Mouse (Mus musculus) heart, embryonic 10.5 days (tissue): ENCODE measurements at regions not wholly inside any gene's neighbourhood (a gene's known extent, or its start where the extent isn't known, plus 50 kb on each side); places are given as distances from the start of the nearest gene placed in this dataset.

Source experiments
- DNase-seq: peaks from one replicate; pipeline ENCODE4 v3.0.0-alpha.2; 2017; ENCODE audit warnings: low spot score
- H3K27ac ChIP-seq: fragments of 300-500 bp; sonication (generic); 2 replicates; pipeline ENCODE4 v1.5.1; 2016; ENCODE audit warnings: mild to moderate bottlenecking
- H3K27me3 ChIP-seq: fragments of 300-500 bp; sonication (generic); 2 replicates; pipeline ENCODE4 v1.6.1; 2016; ENCODE audit warnings: mild to moderate bottlenecking; ENCODE audit not compliant: poor library complexity, insufficient read depth, severe bottlenecking
- H3K36me3 ChIP-seq: fragments of 300-500 bp; sonication (generic); 2 replicates; pipeline ENCODE4 v1.6.1; 2016; ENCODE audit warnings: mild to moderate bottlenecking, moderate library complexity
- H3K4me1 ChIP-seq: fragments of 300-500 bp; sonication (generic); 2 replicates; pipeline ENCODE4 v1.6.1; 2016; ENCODE audit warnings: mild to moderate bottlenecking
- H3K4me3 ChIP-seq: fragments of 300-500 bp; sonication (generic); 2 replicates; pipeline ENCODE4 v1.5.1; 2016; ENCODE audit warnings: mild to moderate bottlenecking, moderate library complexity
- H3K9me3 ChIP-seq: fragments of 300-500 bp; sonication (generic); 2 replicates; pipeline ENCODE4 v1.6.1; 2016; ENCODE audit warnings: mild to moderate bottlenecking, moderate library complexity
- WGBS: fragments of 180-500 bp; shearing (Covaris S2); methylation state at CpG from one replicate; pipeline ENCODE4 v1.1.7; 2016; 5-methylcytosine and 5-hydroxymethylcytosine counted together

DNA sequence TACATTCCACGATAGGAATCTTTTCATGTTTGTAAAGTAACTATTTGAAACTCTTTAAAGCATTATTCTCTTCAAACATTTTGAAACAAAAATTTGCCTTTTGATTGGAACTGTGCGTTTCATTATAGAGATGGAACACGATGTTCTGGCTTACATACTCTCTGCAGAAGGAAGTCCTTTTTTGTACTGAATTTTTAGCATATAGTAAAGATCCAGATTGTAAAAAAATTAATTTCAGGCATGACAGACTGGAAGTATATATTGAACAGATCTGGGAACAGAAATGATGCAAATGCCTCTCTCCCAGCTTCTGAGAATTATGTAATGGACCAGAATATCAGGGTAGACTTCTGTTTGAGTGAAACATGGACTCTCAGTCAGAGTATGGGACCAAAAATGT, 566.0 kb upstream of the Mef2c start:
- Histone ChIP-seq H3K4me1 (no peaks in the 10 kb centered on the region), H3K36me3 (no peaks in the 10 kb centered on the region), H3K4me3 (no peak overlapping the region), H3K9me3 (no peaks in the 10 kb centered on the region), H3K27me3 (no peaks in the 10 kb centered on the region), H3K27ac (no peak overlapping the region)
- DNase-seq = no peak
- WGBS = 88% methylated on average over 3 of the region's 3 CpGs

DNA sequence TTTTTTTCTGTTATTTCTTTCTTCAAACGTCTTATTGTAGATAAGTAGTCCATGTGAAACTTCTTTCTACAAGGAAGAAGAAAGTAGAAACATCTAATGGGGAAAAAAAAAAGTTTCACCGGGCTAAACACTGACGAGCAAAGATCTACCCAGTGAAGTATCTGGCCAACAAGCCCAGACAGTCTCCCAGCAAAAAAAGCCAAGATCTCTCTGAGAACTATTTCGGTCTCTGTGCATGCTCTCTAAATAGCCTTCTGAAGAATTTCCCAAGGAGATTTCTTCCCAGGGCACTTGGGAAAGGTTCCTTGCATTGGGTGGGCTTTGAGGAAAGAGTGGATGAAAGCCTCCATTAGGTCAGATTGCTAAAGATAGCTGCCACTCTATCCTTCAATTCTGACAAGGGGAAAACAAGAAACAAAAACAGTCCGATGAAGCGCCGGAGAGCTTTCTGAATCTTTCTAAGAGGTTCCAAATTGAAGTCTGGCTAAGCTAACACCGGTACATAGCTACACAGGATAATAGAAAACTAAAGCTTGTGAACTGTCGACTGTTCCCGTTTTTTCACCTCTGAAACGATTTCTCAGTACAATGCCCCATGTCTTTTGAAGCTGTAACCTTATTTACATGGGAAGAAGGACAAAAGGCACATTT, 561.0 kb upstream of the Mef2c start:
- no peaks in the 10 kb centered on the region for H3K36me3 ChIP-seq
- peak overlapping the region; percentile 80 for H3K27ac ChIP-seq
- peak overlapping the region; percentile 38 for H3K4me3 ChIP-seq
- H3K4me1 ChIP-seq = no peaks in the 10 kb centered on the region
- H3K27me3 ChIP-seq = no peaks in the 10 kb centered on the region
- no peak for DNase-seq
- no peaks in the 10 kb centered on the region for H3K9me3 ChIP-seq
- whole genome bisulfite sequencing = 24% methylated on average over 11 of the region's 11 CpGs

DNA sequence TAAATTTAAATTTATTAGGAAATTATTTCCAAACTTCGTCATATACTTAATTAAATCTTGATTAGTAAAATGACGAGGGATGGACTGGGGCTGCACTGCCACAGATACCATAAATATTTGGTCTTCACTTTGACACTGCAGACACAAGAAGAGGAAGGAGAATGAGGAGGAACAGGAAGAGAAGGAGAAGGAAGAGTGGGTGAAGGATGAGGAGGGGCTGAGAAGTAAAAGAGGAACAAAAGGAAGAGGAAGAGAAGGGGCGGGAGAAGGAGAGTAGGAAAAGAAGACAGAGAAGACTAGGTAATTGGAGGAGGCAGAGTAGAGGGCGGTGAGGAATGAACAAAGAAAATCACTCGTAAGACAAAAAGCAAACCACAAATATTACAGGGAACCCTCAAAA, 556.9 kb upstream of the Mef2c start:
- H3K4me1 ChIP-seq = no peaks in the 10 kb centered on the region
- no peaks in the 10 kb centered on the region for H3K9me3 ChIP-seq
- WGBS = 87% methylated on average over 5 of the region's 5 CpGs
- H3K27me3 ChIP-seq = no peaks in the 10 kb centered on the region
- H3K27ac ChIP-seq = no peak overlapping the region
- no peak for DNase-seq
- no peak overlapping the region for H3K4me3 ChIP-seq
- H3K36me3 ChIP-seq = no peaks in the 10 kb centered on the region

DNA sequence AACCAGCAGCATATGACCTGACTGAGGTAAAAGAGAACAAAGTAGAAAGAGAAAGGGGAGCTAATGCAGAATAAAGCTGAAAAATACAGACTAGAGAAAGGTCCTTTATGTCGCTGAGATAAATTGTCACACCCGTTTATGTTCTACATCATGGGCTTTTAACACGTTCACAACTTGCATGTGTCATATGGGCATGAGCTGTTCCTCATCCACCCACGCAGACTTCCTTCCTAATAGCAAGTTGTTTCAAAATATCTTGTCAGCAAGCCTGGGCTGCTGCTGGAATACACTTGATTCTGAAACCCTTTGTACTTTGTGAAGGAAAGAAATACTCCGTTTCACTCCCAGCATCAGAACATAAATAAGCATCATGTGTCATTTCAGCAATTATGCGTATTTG, 554.3 kb upstream of the Mef2c start:
- Histone ChIP-seq H3K27me3 (no peaks in the 10 kb centered on the region), H3K4me3 (no peak overlapping the region), H3K36me3 (no peaks in the 10 kb centered on the region), H3K4me1 (no peaks in the 10 kb centered on the region), H3K9me3 (no peaks in the 10 kb centered on the region), H3K27ac (no peak overlapping the region)
- WGBS = 60% methylated on average over 6 of the region's 6 CpGs
- DNase-seq = no peak

DNA sequence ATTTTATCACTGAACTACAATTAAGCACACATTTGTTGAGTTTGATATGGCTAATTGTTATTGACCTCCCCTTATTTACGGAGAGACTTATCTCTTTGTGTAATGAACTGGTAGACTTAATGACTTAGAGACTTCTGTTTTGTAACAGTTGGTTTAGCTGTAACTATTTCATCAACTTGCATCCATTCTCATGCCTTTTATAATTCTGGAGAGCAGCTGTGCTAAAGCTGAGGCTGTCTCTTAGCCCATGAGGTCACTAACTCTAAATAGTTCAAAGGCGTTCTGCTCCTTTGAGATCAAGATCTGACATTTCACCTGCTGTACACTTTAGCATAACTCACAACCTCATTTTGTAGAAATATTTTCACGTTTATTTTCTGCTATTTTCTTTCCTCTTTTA, 541.5 kb upstream of the Mef2c start:
- Histone ChIP-seq H3K4me3 (no peak overlapping the region), H3K27me3 (no peaks in the 10 kb centered on the region), H3K27ac (no peak overlapping the region), H3K36me3 (no peaks in the 10 kb centered on the region), H3K9me3 (no peaks in the 10 kb centered on the region), H3K4me1 (no peaks in the 10 kb centered on the region)
- 75% methylated on average over 3 of the region's 3 CpGs for WGBS
- no peak for DNase-seq

DNA sequence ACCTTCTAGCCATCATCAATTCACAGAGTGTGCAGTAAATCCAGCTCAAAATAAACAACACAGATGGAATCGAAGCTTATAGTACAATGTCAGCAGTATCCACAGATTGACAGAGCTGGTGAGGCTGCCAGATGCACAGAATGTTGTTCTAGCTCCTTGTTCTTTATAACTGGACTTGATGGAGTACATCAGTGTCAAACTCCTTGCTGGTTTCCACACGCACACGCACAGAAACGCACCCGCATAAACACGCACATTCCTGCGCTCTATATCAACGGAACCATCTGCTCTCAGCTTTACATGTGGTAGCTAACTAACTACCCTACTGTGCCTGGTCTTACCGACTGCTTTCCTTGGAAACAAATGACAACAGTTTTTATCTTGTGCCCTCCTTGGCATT, 532.1 kb upstream of the Mef2c start:
- H3K9me3 ChIP-seq = no peaks in the 10 kb centered on the region
- no peaks in the 10 kb centered on the region for H3K36me3 ChIP-seq
- no peak overlapping the region for H3K27ac ChIP-seq
- WGBS = 88% methylated on average over 9 of the region's 9 CpGs
- H3K4me3 ChIP-seq = no peak overlapping the region
- DNase-seq = no peak
- no peaks in the 10 kb centered on the region for H3K4me1 ChIP-seq
- H3K27me3 ChIP-seq = no peaks in the 10 kb centered on the region

DNA sequence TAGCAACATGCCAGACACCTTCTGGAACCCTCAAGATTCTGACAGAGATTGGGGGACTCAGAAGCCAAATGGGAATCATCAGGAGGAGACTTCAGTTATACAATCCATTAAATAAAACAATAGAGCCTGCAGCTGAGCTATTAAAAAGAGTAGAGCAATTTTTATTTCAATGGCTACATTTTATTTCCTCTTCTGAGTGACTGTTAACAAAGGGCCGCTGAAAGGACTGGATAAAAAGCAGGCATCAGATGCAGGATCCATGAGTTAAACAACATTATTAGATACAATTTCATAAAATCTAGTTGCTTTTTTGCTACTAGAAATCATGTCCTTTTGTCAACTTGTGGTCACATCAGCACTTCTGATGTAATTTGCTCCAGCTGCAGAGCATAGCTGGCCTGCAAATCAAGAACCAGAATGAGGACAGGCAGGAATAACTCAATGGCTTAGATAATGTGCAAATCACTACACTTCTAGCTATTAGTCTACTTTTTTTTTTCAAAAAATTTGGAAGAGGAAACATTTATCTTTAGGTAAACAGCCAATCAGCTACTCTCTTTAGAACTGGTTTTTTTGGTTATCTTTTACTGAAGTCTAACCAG, 529.5 kb upstream of the Mef2c start:
- no peak overlapping the region for H3K4me3 ChIP-seq
- no peak overlapping the region for H3K27ac ChIP-seq
- no peaks in the 10 kb centered on the region for H3K27me3 ChIP-seq
- no peaks in the 10 kb centered on the region for H3K36me3 ChIP-seq
- no peaks in the 10 kb centered on the region for H3K4me1 ChIP-seq
- 86% methylated on average over 1 of the region's 1 CpGs for WGBS
- no peaks in the 10 kb centered on the region for H3K9me3 ChIP-seq
- no peak for DNase-seq

DNA sequence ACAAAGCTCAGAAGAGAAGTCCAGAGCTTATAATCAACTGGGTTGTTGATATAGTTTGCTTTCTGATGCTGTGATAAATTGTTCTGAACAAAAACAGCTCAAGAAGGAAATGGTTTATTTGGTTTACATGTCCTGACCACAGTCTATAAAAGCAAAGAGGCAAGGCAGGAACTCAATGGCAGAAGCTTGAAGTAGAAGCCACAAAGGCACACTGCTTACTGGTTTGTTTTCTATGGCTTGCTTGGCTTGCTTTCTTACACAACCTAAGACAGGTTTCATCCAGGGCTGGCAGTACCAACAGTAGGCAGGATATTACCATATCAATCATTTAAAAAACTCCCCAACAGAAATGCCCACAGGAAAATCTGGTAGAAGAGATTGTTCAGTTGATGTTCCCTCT, 502.7 kb upstream of the Mef2c start:
- no peaks in the 10 kb centered on the region for H3K36me3 ChIP-seq
- DNase-seq = no peak
- no peak overlapping the region for H3K27ac ChIP-seq
- H3K9me3 ChIP-seq = no peaks in the 10 kb centered on the region
- no peaks in the 10 kb centered on the region for H3K4me1 ChIP-seq
- no peak overlapping the region for H3K4me3 ChIP-seq
- no peaks in the 10 kb centered on the region for H3K27me3 ChIP-seq

DNA sequence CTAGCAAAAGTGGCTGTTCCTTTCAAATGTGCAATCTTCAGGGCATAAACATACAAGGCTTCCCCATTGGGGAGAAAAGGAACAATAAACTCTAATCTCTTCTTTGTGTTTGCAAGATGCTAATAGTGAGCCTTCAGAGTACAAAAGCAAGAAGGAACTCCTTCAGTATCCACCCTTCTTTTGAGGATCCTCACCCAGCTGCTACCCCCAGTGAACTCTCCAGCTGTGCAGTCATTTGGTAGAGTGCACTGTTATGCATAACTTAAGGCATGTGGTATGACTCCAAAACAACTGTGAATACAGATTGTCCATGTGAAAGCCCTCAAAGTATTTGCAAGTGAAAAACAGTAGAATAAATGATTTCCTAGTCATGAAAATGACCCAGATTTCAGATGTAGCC, 487.1 kb upstream of the Mef2c start:
- Histone ChIP-seq H3K4me1 (no peaks in the 10 kb centered on the region), H3K27me3 (no peaks in the 10 kb centered on the region), H3K27ac (no peak overlapping the region), H3K36me3 (no peaks in the 10 kb centered on the region), H3K9me3 (no peaks in the 10 kb centered on the region), H3K4me3 (no peak overlapping the region)
- DNase-seq = no peak

DNA sequence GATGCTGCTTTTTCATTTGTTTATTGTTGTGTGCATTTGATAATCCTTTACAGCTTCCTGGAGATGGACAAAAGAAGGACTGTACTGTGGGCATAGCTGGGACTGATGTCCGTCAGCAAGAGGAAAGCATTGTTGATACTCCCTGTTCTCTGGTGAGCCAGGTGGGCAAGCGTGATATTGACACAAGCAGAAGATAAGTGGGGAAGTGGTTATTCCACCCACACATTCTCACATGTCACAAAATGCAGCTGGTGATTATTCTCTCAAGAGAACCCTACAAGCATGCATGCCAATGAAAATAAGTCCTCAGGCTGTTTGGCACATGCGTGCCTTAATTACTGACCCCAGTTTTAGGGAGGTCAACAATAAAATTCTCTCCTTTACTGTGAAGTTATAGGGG, 483.0 kb upstream of the Mef2c start:
- no peaks in the 10 kb centered on the region for H3K27me3 ChIP-seq
- H3K4me1 ChIP-seq = no peaks in the 10 kb centered on the region
- H3K36me3 ChIP-seq = no peaks in the 10 kb centered on the region
- H3K27ac ChIP-seq = no peak overlapping the region
- H3K9me3 ChIP-seq = no peaks in the 10 kb centered on the region
- DNase-seq = no peak
- WGBS = 49% methylated on average over 3 of the region's 3 CpGs
- H3K4me3 ChIP-seq = no peak overlapping the region

DNA sequence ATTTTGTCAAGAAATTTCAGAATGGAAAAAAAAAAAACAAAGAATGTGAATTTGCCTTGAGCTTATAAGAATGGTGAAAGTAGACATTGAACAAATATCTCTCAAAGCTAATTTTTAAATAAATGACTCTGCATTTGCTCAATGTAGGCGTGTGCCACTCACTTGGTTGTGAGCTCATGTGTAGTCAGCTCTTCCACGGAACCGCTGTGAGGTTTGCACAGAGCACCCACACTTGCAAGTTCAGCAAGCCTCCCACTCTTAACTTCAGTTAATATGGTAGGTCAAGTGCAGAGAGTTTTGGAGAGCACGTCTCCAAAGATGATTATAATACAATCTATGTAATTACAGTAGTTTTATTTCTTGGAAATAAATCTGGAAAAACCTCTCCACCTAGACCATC, 479.9 kb upstream of the Mef2c start:
- Histone ChIP-seq H3K4me1 (no peaks in the 10 kb centered on the region), H3K27ac (no peak overlapping the region), H3K4me3 (no peak overlapping the region), H3K27me3 (no peaks in the 10 kb centered on the region), H3K36me3 (no peaks in the 10 kb centered on the region), H3K9me3 (no peaks in the 10 kb centered on the region)
- WGBS = 83% methylated on average over 4 of the region's 4 CpGs
- no peak for DNase-seq

DNA sequence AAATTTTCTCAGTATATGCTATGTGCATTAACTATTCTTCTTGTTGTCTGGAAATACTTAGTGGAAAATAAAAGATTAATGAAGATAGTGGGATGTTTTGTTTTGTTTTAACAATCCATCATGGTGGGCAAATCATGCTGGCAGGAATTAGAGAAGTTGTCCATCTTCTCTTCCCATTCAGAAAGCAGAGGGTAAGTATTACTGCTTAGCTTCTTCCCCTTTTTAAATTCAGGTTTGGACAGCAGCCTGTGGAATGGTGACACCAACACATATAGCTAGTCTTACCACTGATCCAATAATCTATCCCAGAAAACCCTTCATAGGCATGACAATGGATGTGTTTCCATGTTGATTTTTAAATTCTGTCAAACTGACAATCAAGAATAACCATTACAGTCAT, 467.9 kb upstream of the Mef2c start:
- H3K27ac ChIP-seq = no peak overlapping the region
- no peaks in the 10 kb centered on the region for H3K27me3 ChIP-seq
- H3K9me3 ChIP-seq = no peaks in the 10 kb centered on the region
- no peak overlapping the region for H3K4me3 ChIP-seq
- no peak for DNase-seq
- no peaks in the 10 kb centered on the region for H3K36me3 ChIP-seq
- no peaks in the 10 kb centered on the region for H3K4me1 ChIP-seq

DNA sequence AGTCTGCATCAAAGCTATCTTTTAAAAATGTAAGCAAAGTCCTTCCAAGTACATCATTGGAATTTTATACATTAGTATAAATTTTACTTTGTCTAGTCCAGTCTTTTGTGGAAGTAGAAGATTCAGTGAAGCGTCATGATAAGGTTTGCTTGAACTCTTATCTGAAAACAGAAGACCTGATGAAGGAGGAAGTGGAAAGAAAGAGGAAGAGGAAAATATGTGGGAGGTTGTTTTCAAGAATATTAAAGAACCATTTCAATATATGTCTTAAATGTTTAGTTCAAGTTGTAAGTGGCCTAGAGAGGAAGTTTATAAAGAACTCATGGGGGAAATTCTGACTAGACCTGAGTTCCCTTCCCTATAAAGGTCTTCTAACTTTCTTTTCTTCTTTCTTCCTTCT, 462.3 kb upstream of the Mef2c start:
- no peak overlapping the region for H3K27ac ChIP-seq
- 0 out of 2 replicates have a peak, but pooled peaks cover 2% of the 10 kb centered on the region for H3K4me1 ChIP-seq
- H3K4me3 ChIP-seq = no peak overlapping the region
- 82% methylated on average over 1 of the region's 1 CpGs for WGBS
- H3K36me3 ChIP-seq = no peaks in the 10 kb centered on the region
- H3K9me3 ChIP-seq = no peaks in the 10 kb centered on the region
- no peak for DNase-seq
- no peaks in the 10 kb centered on the region for H3K27me3 ChIP-seq

DNA sequence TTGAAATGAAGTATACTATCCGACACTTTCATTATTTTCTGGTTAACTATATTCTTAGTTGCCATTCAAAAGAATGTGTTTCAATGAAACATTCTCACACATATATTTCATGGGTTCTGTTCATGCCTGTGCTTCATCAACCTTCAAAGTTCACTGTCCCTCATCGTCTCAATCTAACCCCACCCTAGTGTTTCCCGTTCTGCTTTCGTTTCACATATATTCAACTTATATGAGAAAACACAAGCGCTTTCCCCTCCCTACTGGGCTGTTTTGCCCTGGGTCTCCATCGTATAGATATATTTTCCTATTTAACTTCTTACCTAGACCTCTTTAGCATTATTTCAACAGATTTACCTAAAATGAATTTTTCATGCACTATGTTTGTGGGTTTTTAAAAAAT, 458.3 kb upstream of the Mef2c start:
- H3K36me3 ChIP-seq = no peaks in the 10 kb centered on the region
- 0 out of 2 replicates have a peak, but pooled peaks cover 2% of the 10 kb centered on the region for H3K4me1 ChIP-seq
- H3K27me3 ChIP-seq = no peaks in the 10 kb centered on the region
- no peak overlapping the region for H3K27ac ChIP-seq
- DNase-seq = no peak
- H3K9me3 ChIP-seq = no peaks in the 10 kb centered on the region
- no peak overlapping the region for H3K4me3 ChIP-seq
- 88% methylated on average over 6 of the region's 6 CpGs for WGBS
